Mouse (Mus musculus) adrenal gland, adult 18-20 months (tissue): ENCODE data around the gene Hoxd13. TPM values are rescaled to one million over a fixed set of nuclear protein-coding genes. Genes with fewer than 3 reads are reported as not detected.
A peak's percentile ranks its signal among the peaks of the same experiment; 100 is the strongest.

Experiments used
- DNase-seq, 2 experiments: peaks; one replicate each; pipeline ENCODE4 v3.0.0; 2021 to 2022; ENCODE audit warnings: low spot score in 2 of 2
- total RNA-seq, 2 experiments: library from RNA; stranded (reverse); gene quantifications; 1 replicate in 1 of 2; 2 replicates in 1 of 2; pipeline ENCODE4 v1.2.3; 2021

Hoxd13 gene
- total RNA-seq, 2 experiments from 2014 or later: not detected

- DNase-seq: peak; percentile 66 to 67
Measured at GRCm38 (mm10) chr2:74704999-74705466, 36.9 kb downstream of the Hoxd13 start.

GRCm38 (mm10) chr2:74705467-74706089 lies 37.5 kb downstream of the Hoxd13 start:
- peak; percentile 69 to 76 for DNase-seq

GRCm38 (mm10) chr2:74706393-74706960 lies 38.4 kb downstream of the Hoxd13 start:
- no peak for DNase-seq

GRCm38 (mm10) chr2:74707599-74707998 lies 39.5 kb downstream of the Hoxd13 start:
- DNase-seq: no peak

- no peak for DNase-seq
Measured at GRCm38 (mm10) chr2:74708676-74709075, 40.6 kb downstream of the Hoxd13 start.

GRCm38 (mm10) chr2:74709465-74710419 lies 41.6 kb downstream of the Hoxd13 start:
- DNase-seq: no peak

- DNase-seq: no peak
Measured at GRCm38 (mm10) chr2:74710929-74711543, 42.9 kb downstream of the Hoxd13 start.

- DNase-seq: peak; percentile 58 to 79
Measured at GRCm38 (mm10) chr2:74711721-74712621, 43.9 kb downstream of the Hoxd13 start, which contains the start of the genes Hoxd3 and Hoxd4. Gene Hoxd3 (plus strand): TSS chr2:74711927. Gene Hoxd4 (plus strand): TSS chr2:74711929.

GRCm38 (mm10) chr2:74713239-74714150 lies 45.4 kb downstream of the Hoxd13 start:
- DNase-seq: no peak

- DNase-seq: no peak
Measured at GRCm38 (mm10) chr2:74714156-74714789, 46.2 kb downstream of the Hoxd13 start.

GRCm38 (mm10) chr2:74714881-74715280 lies 46.8 kb downstream of the Hoxd13 start:
- DNase-seq: peak in 1 of 2 experiments; percentile 59

- peak; percentile 93 to 95 for DNase-seq
Measured at GRCm38 (mm10) chr2:74715504-74716241, 47.6 kb downstream of the Hoxd13 start.

GRCm38 (mm10) chr2:74720384-74720783 lies 52.3 kb downstream of the Hoxd13 start:
- no peak for DNase-seq

GRCm38 (mm10) chr2:74720955-74721491 lies 52.9 kb downstream of the Hoxd13 start:
- DNase-seq: no peak
